Mouse (Mus musculus) cerebellum, adult 2 months (tissue): ENCODE measurements around the gene D7Ertd443e. TPM values are rescaled to one million over a fixed set of nuclear protein-coding genes. Genes with fewer than 3 reads are reported as not detected.

Source experiments
- DNase-seq, 2 experiments: peaks; one replicate each; pipeline ENCODE4 v3.0.0; 2021
- H3K27ac ChIP-seq: fragments of 200-500 bp; 2 replicates; pipeline ENCODE4 v1.5.1; 2012; ENCODE audit warnings: low read length, control low read depth, inconsistent platforms; ENCODE audit not compliant: insufficient read depth
- H3K27me3 ChIP-seq: fragments of 200-500 bp; 2 replicates; pipeline ENCODE4 v1.6.1; 2012; ENCODE audit warnings: inconsistent platforms, mild to moderate bottlenecking, low read length, moderate library complexity; ENCODE audit not compliant: control insufficient read depth, insufficient read depth
- H3K4me1 ChIP-seq: fragments of 200-500 bp; 2 replicates; pipeline ENCODE4 v1.6.1; 2011; ENCODE audit warnings: low read length; ENCODE audit not compliant: control insufficient read depth, insufficient read depth
- H3K4me3 ChIP-seq: fragments of 200-500 bp; replicated peaks from 2 replicates; pipeline ENCODE3; 2011; ENCODE audit warnings: mild to moderate bottlenecking, low read depth, low read length, control low read depth; ENCODE audit not compliant: insufficient read depth
- CTCF ChIP-seq: fragments of 200-500 bp; IDR thresholded peaks from 2 replicates; pipeline ENCODE4 v1.5.1; 2011; ENCODE audit warnings: low read depth, mild to moderate bottlenecking, control low read depth, low read length, moderate library complexity, borderline replicate concordance; ENCODE audit not compliant: insufficient read depth
- POLR2A ChIP-seq: fragments of 200-500 bp; IDR thresholded peaks from 2 replicates; pipeline ENCODE4 v1.6.1; 2011; ENCODE audit warnings: low read length, control low read depth, borderline replicate concordance; ENCODE audit not compliant: insufficient read depth
- WGBS: fragments of 180-500 bp; shearing (Covaris S2); methylation state at CpG from one replicate; pipeline ENCODE4 v1.1.7; 2018; 5-methylcytosine and 5-hydroxymethylcytosine counted together
- polyA plus RNA-seq: library from polyadenylated mRNA; depleted of rRNA; stranded (reverse); fragments of >200 nt; gene quantifications from 2 replicates; pipeline ENCODE4 v1.2.3, GENCODE M21; 2012

D7Ertd443e gene
- polyA plus RNA-seq, 1 experiment = 7.4 TPM

- Histone ChIP-seq H3K4me1 (peaks cover 16% of the 10 kb centered on the region; the same call in 1 of the 2 replicates), H3K27me3 (no peaks in the 10 kb centered on the region; the same call in 1 of the 2 replicates), H3K27ac (no peak overlapping the region), H3K4me3 (no peak overlapping the region)
- DNase-seq = peak; percentile 55 to 82
- WGBS = 5% methylated on average over 2 of the region's 2 CpGs
- TF ChIP-seq POLR2A (no peak), CTCF (no peak)
These were observed 43.3 kb downstream of the D7Ertd443e start for GRCm38 (mm10) chr7:134342202-134342601.

- no peak for DNase-seq
- WGBS = 94% methylated on average over 3 of the region's 3 CpGs
- Histone ChIP-seq H3K27me3 (no peaks in the 10 kb centered on the region; the same call in 1 of the 2 replicates), H3K27ac (no peak overlapping the region), H3K4me3 (no peak overlapping the region), H3K4me1 (no peaks in the 10 kb centered on the region)
- TF ChIP-seq CTCF (no peak), POLR2A (no peak)
These were observed 49.5 kb downstream of the D7Ertd443e start for GRCm38 (mm10) chr7:134335951-134336350.

GRCm38 (mm10) chr7:134320979-134321378 is 64.5 kb downstream of the D7Ertd443e start:
- H3K4me3 ChIP-seq = no peak overlapping the region
- DNase-seq = no peak
- TF ChIP-seq CTCF (0 out of 2 replicates have a peak, but pooled peaks have one; percentile 18), POLR2A (no peak)
- 66% methylated on average over 10 of the region's 10 CpGs for WGBS
- H3K4me1 ChIP-seq = no peaks in the 10 kb centered on the region
- no peak overlapping the region for H3K27ac ChIP-seq
- H3K27me3 ChIP-seq = no peaks in the 10 kb centered on the region; the same call in 1 of the 2 replicates

GRCm38 (mm10) chr7:134302084-134302483 is 83.4 kb downstream of the D7Ertd443e start:
- peak in 1 of 2 experiments; percentile 32 for DNase-seq
- TF ChIP-seq POLR2A (no peak), CTCF (no peak)
- peaks cover 5% of the 10 kb centered on the region; the same call in 1 of the 2 replicates for H3K4me1 ChIP-seq
- H3K27me3 ChIP-seq = no peaks in the 10 kb centered on the region; the same call in 1 of the 2 replicates
- no peak overlapping the region for H3K27ac ChIP-seq
- no peak overlapping the region for H3K4me3 ChIP-seq
- WGBS = 39% methylated on average over 3 of the region's 3 CpGs

- WGBS = 51% methylated on average over 8 of the region's 8 CpGs
- peak; percentile 18; the same call in 1 of the 2 replicates for TF ChIP-seq CTCF
- no peak for TF ChIP-seq POLR2A
- H3K4me3 ChIP-seq = no peak overlapping the region
- H3K4me1 ChIP-seq = peaks cover 5% of the 10 kb centered on the region; the same call in 1 of the 2 replicates
- H3K27ac ChIP-seq = no peak overlapping the region
- H3K27me3 ChIP-seq = no peaks in the 10 kb centered on the region; the same call in 1 of the 2 replicates
- no peak for DNase-seq
These were observed 84.2 kb downstream of the D7Ertd443e start for GRCm38 (mm10) chr7:134301285-134301684.

GRCm38 (mm10) chr7:134292750-134293149 is 92.7 kb downstream of the D7Ertd443e start:
- DNase-seq = no peak
- TF ChIP-seq CTCF = no peak
- TF ChIP-seq POLR2A = no peak
- Histone ChIP-seq H3K27me3 (no peaks in the 10 kb centered on the region), H3K27ac (no peak overlapping the region), H3K4me1 (no peaks in the 10 kb centered on the region), H3K4me3 (no peak overlapping the region)
- WGBS = 35% methylated on average over 3 of the region's 3 CpGs

- Histone ChIP-seq H3K27me3 (no peaks in the 10 kb centered on the region), H3K4me1 (no peaks in the 10 kb centered on the region), H3K4me3 (no peak overlapping the region), H3K27ac (no peak overlapping the region)
- WGBS = 53% methylated on average over 7 of the region's 7 CpGs
- no peak for DNase-seq
- TF ChIP-seq CTCF (no peak), POLR2A (no peak)
These were observed 95.7 kb downstream of the D7Ertd443e start for GRCm38 (mm10) chr7:134289611-134290301.

- 94% methylated on average over 5 of the region's 5 CpGs for WGBS
- no peak for TF ChIP-seq POLR2A
- no peak for TF ChIP-seq CTCF
These were observed 96.3 kb downstream of the D7Ertd443e start for GRCm38 (mm10) chr7:134289126-134289525.

GRCm38 (mm10) chr7:134287570-134288222 is 97.8 kb downstream of the D7Ertd443e start:
- H3K27me3 ChIP-seq = no peaks in the 10 kb centered on the region
- no peak for DNase-seq
- WGBS = 79% methylated on average over 6 of the region's 6 CpGs
- no peaks in the 10 kb centered on the region for H3K4me1 ChIP-seq
- H3K27ac ChIP-seq = no peak overlapping the region
- no peak overlapping the region for H3K4me3 ChIP-seq
- TF ChIP-seq POLR2A (no peak), CTCF (no peak)

More at GRCm38 (mm10) chr7:134289126-134289525, 96.3 kb downstream of the D7Ertd443e start:
- H3K27ac ChIP-seq = no peak overlapping the region
- H3K4me1 ChIP-seq = no peaks in the 10 kb centered on the region
- H3K4me3 ChIP-seq = no peak overlapping the region
- DNase-seq = no peak
- no peaks in the 10 kb centered on the region for H3K27me3 ChIP-seq
